Mouse (Mus musculus): ENCODE measurements around the gene Map4k1. TPM values are rescaled to one million over a fixed set of nuclear protein-coding genes. Genes with fewer than 3 reads are reported as not detected.

The Map4k1 gene
- polyA plus RNA-seq (2015; fragmentation: Nextera tagmentation; extraction: Ambion mirVana): 4.5 and 5.0 TPM in 2 replicates

DNA sequence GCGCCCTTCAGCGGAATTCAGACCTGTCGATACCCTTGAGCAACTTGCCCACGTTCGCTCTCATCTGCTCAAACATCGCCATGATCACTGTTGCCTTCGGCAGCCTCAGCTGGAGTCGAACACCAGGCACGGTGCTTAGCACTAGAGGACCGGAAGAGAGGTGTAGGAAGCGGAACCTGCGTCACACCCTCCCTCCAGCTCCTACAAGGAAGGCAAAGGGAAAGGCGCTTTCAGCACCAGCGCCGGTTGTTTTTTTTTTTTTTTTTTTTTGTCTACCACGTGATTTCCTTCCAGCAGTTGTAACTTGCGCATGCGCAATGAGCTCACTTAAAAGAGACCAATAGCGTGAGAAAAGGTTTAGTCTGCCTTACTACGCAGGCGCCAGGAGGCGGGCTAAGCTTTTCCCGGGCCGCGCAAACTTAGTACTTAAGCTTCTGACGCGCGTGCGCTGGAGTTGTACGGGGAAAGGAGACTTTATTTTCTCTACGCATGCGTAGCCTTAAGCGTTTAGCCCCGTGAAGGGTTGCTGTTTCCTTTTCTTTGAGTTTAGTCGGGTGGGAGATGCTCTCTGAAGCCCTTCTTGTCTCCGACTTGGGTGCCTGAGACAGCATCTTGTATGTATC lies at the start of gene Map4k1, which contains the start of gene Eif3k:
Gene Map4k1, plus strand, starts transcription at position 400 of the 623 bp plus-strand sequence.
Gene Eif3k, minus strand, starts transcription at position 214 of the 623 bp plus-strand sequence.
- H3K4me3 ChIP-seq (replicated peaks): peak within 1 kb of the TSS; percentile 76
- no peaks in the 10 kb centered on the region for H3K27me3 ChIP-seq
- peaks cover 28% of the 10 kb centered on the region for H3K36me3 ChIP-seq
- under 1% methylated on average over 36 of the region's 36 CpGs for WGBS
- H3K9ac ChIP-seq (replicated peaks): peak within 1 kb of the TSS; percentile 80
- ATAC-seq: peak; percentile 97
- H3K4me1 ChIP-seq (replicated peaks): peaks cover 21% of the 10 kb centered on the region
- peak within 1 kb of the TSS; percentile 74 for H3K27ac ChIP-seq
- peak within 1 kb of the TSS; percentile 82 for H3K4me2 ChIP-seq (replicated peaks)
- no peaks in the 10 kb centered on the region for H3K9me3 ChIP-seq

DNA sequence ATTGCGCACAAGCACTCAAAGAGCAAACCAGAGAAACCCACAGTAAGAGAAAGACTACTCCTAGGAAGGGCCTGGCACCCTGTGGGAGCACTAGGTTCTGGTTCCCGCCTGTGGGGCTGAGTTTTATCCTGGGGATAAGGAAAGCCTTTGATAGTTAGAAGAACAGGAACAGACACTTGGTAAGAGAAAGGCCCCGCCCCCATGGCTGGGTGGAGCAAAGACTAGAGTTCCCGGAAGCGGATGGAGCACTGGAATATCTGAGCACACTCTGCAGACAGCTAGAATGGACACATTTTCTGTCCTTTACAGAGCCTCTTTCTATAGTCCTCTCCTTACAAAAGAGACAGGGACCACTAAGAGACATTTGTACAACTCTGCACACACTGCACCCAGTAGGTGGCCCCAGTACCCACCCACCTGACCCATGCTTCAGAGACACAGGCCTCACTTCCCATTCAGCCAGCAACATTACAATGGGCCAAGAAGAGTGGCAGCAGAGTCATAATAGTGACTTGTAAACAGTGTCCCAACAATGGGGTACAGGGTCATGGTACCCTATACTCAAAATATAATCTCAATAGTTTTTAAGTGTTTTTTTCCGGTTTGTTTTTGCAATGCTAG lies 49.3 kb upstream of the Map4k1 start:
- no peaks in the 10 kb centered on the region for H3K27me3 ChIP-seq
- no peak for ATAC-seq
- H3K4me3 ChIP-seq (replicated peaks): no peak overlapping the region
- H3K27ac ChIP-seq: no peak overlapping the region
- H3K9ac ChIP-seq (replicated peaks): no peak overlapping the region
- no peak overlapping the region for H3K4me2 ChIP-seq (replicated peaks)
- WGBS: 82% methylated on average over 6 of the region's 6 CpGs
- H3K9me3 ChIP-seq: no peaks in the 10 kb centered on the region
- peaks cover 20% of the 10 kb centered on the region; the same call in 1 of the 2 replicates for H3K4me1 ChIP-seq (replicated peaks)
- peaks cover 5% of the 10 kb centered on the region; the same call in 1 of the 2 replicates for H3K36me3 ChIP-seq

GRCm38 (mm10) chr7:28933825-28934224 lies 48.0 kb upstream of the Map4k1 start:
- peaks cover 3% of the 10 kb centered on the region; the same call in 1 of the 2 replicates for H3K36me3 ChIP-seq
- H3K27ac ChIP-seq: no peak overlapping the region
- no peak overlapping the region for H3K4me2 ChIP-seq (replicated peaks)
- no peaks in the 10 kb centered on the region for H3K9me3 ChIP-seq
- no peak overlapping the region for H3K9ac ChIP-seq (replicated peaks)
- H3K4me3 ChIP-seq (replicated peaks): no peak overlapping the region
- 98% methylated on average over 2 of the region's 2 CpGs for WGBS
- H3K27me3 ChIP-seq: no peaks in the 10 kb centered on the region
- H3K4me1 ChIP-seq (replicated peaks): peaks cover 25% of the 10 kb centered on the region
- ATAC-seq: no peak

- no peak for ATAC-seq
- H3K4me1 ChIP-seq (replicated peaks): peaks cover 33% of the 10 kb centered on the region
- no peak overlapping the region for H3K4me3 ChIP-seq (replicated peaks)
- WGBS: 63% methylated on average over 4 of the region's 4 CpGs
- H3K36me3 ChIP-seq: peaks cover 8% of the 10 kb centered on the region; the same call in 1 of the 2 replicates
- no peaks in the 10 kb centered on the region for H3K9me3 ChIP-seq
- no peak overlapping the region for H3K9ac ChIP-seq (replicated peaks)
- H3K4me2 ChIP-seq (replicated peaks): no peak overlapping the region
- no peaks in the 10 kb centered on the region for H3K27me3 ChIP-seq
- H3K27ac ChIP-seq: peak overlapping the region; percentile 4
These were observed 45.1 kb upstream of the Map4k1 start for GRCm38 (mm10) chr7:28936787-28937186.

GRCm38 (mm10) chr7:28938654-28939053 lies 43.2 kb upstream of the Map4k1 start:
- no peak overlapping the region for H3K4me2 ChIP-seq (replicated peaks)
- peaks cover 30% of the 10 kb centered on the region for H3K4me1 ChIP-seq (replicated peaks)
- 76% methylated on average over 4 of the region's 4 CpGs for WGBS
- H3K4me3 ChIP-seq (replicated peaks): no peak overlapping the region
- H3K9me3 ChIP-seq: no peaks in the 10 kb centered on the region
- no peak for ATAC-seq
- H3K36me3 ChIP-seq: peaks cover 6% of the 10 kb centered on the region; the same call in 1 of the 2 replicates
- H3K27ac ChIP-seq: no peak overlapping the region
- H3K27me3 ChIP-seq: no peaks in the 10 kb centered on the region
- H3K9ac ChIP-seq (replicated peaks): no peak overlapping the region

- Histone ChIP-seq H3K9me3 (no peaks in the 10 kb centered on the region), H3K9ac (replicated peaks) (no peak overlapping the region), H3K36me3 (peaks cover 5% of the 10 kb centered on the region; the same call in 1 of the 2 replicates), H3K27me3 (no peaks in the 10 kb centered on the region), H3K27ac (no peak overlapping the region), H3K4me3 (replicated peaks) (no peak overlapping the region), H3K4me1 (replicated peaks) (peaks cover 30% of the 10 kb centered on the region), H3K4me2 (replicated peaks) (no peak overlapping the region)
- ATAC-seq: no peak
- WGBS: 90% methylated on average over 7 of the region's 7 CpGs
These were observed 42.2 kb upstream of the Map4k1 start for GRCm38 (mm10) chr7:28939418-28940183.

GRCm38 (mm10) chr7:28941129-28941528 lies 40.7 kb upstream of the Map4k1 start:
- 85% methylated on average over 4 of the region's 4 CpGs for WGBS

DNA sequence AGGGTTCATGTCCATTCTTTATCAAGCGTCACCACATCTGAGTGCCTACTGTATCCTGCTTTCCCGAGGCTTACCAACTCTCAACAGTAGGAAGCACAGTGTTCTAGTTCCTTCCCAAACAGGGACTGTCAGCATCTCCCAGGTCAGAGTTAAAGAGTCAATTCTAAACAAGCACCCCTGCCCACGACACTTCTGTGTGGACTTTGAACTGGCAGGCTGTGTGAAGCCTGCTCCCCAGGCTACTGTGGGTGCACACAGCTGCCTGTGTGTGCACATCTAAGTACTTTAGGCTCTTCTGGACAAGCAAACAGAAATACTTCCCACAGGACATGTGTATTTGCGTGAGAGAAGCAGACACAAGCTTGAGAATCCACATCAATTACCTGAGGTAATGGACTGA lies 40.3 kb upstream of the Map4k1 start:
- no peak for ATAC-seq
- 79% methylated on average over 4 of the region's 4 CpGs for WGBS

More at GRCm38 (mm10) chr7:28941129-28941528, 40.7 kb upstream of the Map4k1 start:
- Histone ChIP-seq H3K4me1 (replicated peaks) (peaks cover 45% of the 10 kb centered on the region), H3K9ac (replicated peaks) (no peak overlapping the region; the same call in 1 of the 2 replicates), H3K27me3 (no peaks in the 10 kb centered on the region), H3K4me2 (replicated peaks) (no peak overlapping the region), H3K4me3 (replicated peaks) (no peak overlapping the region), H3K27ac (no peak overlapping the region; the same call in 1 of the 2 replicates), H3K9me3 (no peaks in the 10 kb centered on the region), H3K36me3 (0 out of 2 replicates have a peak, but pooled peaks cover 5% of the 10 kb centered on the region)
- no peak for ATAC-seq

GRCm38 (mm10) chr7:28943451-28944180 lies 38.2 kb upstream of the Map4k1 start:
- Histone ChIP-seq H3K36me3 (0 out of 2 replicates have a peak, but pooled peaks cover 5% of the 10 kb centered on the region), H3K27me3 (no peaks in the 10 kb centered on the region), H3K4me1 (replicated peaks) (peaks cover 41% of the 10 kb centered on the region), H3K4me2 (replicated peaks) (no peak overlapping the region), H3K4me3 (replicated peaks) (no peak overlapping the region), H3K27ac (no peak overlapping the region; the same call in 1 of the 2 replicates), H3K9ac (replicated peaks) (no peak overlapping the region), H3K9me3 (no peaks in the 10 kb centered on the region)
- no peak for ATAC-seq
- 79% methylated on average over 5 of the region's 5 CpGs for WGBS

More for the DNA sequence above, 40.3 kb upstream of the Map4k1 start:
- Histone ChIP-seq H3K36me3 (0 out of 2 replicates have a peak, but pooled peaks cover 5% of the 10 kb centered on the region), H3K4me2 (replicated peaks) (no peak overlapping the region), H3K9me3 (no peaks in the 10 kb centered on the region), H3K27me3 (no peaks in the 10 kb centered on the region), H3K27ac (peak overlapping the region; percentile 56), H3K4me3 (replicated peaks) (no peak overlapping the region), H3K9ac (replicated peaks) (no peak overlapping the region; the same call in 1 of the 2 replicates), H3K4me1 (replicated peaks) (peaks cover 45% of the 10 kb centered on the region)

DNA sequence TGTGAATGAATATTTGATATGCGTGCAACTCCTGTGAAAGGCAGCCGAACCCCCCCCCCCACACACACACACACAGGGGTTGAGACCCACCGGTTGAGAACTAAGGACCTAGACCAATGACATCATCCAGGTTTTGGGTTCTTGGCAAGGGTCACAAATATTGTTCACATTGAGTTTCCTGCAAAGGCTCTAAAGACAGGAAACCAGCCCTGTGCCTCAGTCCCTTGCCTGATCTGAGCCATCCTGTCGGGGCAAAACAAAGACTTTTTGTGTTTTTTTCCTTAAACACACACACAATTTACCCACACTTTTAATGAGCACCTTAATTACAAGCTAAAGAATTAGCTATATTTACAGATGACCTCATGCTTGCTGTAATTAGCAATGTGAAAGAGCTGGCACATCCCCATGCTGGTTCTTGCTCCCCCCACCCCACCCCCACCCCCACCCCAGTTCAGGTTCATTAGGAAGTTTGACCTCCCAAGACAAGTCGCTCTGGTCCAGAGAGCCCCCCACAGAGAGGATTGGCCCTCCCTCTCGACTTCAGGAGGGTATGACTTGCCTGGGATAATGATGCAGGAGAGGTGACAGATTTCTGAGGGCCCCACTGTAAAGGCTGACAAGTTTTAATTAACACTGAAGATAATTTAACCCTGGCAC lies 37.0 kb upstream of the Map4k1 start:
- Histone ChIP-seq H3K27ac (peak overlapping the region; percentile 60), H3K36me3 (0 out of 2 replicates have a peak, but pooled peaks cover 5% of the 10 kb centered on the region), H3K9me3 (no peaks in the 10 kb centered on the region), H3K4me3 (replicated peaks) (no peak overlapping the region), H3K27me3 (no peaks in the 10 kb centered on the region), H3K4me1 (replicated peaks) (peaks cover 31% of the 10 kb centered on the region), H3K9ac (replicated peaks) (no peak overlapping the region), H3K4me2 (replicated peaks) (no peak overlapping the region)
- no peak for ATAC-seq
- 52% methylated on average over 6 of the region's 6 CpGs for WGBS
